Mouse (Mus musculus): ENCODE measurements around the gene Zfp809.
A peak's percentile ranks its signal among the peaks of the same experiment; 100 is the strongest.
"Not testable (repeated sequence)": the region's sequence is repeated elsewhere in the genome, so short reads cannot be mapped to it uniquely, and the experiment has no call there.

The Zfp809 gene

GRCm38 (mm10) chr9:22225581-22226388 lies at the start of gene Zfp809:
Gene Zfp809, plus strand, starts transcription at chr9:22225714.
- peak; percentile 98 to 99 for DNase-seq (ENCODE audit: low spot score in 2 of 2)

GRCm38 (mm10) chr9:22188025-22188611 lies 37.4 kb upstream of the Zfp809 start, which contains the start of gene Zfp872:
Gene Zfp872, plus strand, starts transcription at chr9:22188090.
- DNase-seq (ENCODE audit: low spot score in 2 of 2), result peak; percentile 10 to 11

DNA sequence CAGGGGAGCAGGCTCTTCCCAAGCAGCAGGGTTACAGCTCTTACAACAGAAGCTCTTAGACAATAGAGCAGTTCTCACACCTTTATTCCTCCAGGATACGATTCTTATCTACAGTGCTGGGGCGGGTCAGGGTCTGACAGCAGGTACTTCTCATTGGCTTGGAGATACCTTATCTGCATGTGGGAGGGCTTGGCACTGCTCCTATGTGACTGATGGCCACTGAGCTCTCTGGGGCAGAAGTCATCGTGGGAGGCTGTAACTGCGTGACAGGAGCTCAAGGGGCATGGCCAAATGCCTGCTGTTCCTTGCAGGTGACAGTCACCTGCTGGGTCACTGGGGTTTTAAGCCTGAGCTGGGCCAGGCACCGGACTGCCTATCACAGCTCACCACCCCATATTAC lies 29.1 kb upstream of the Zfp809 start:
- no peak for DNase-seq (ENCODE audit: low spot score in 2 of 2)

DNA sequence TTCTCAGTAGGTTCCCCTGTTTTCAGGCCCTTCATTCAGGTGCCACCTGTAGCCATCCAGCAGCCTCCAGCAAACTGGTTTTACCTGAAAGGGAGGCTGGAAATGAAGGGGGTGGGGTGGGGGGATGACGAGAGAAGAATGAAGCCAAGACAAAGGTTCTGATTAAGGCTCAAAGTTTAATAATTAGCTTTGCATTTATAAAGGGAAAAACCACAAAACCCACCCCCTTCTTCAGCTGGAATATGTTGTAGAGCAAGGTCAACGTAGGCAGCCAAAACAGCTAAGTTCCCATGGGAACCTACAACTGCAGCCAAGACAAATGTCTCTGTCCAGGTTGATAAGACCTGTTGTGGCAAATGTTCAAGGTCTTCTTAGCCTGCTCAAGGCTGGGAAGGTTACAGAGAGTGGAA lies 11.7 kb upstream of the Zfp809 start:
- peak; percentile 38 to 51 for DNase-seq (ENCODE audit: low spot score in 2 of 2)

DNA sequence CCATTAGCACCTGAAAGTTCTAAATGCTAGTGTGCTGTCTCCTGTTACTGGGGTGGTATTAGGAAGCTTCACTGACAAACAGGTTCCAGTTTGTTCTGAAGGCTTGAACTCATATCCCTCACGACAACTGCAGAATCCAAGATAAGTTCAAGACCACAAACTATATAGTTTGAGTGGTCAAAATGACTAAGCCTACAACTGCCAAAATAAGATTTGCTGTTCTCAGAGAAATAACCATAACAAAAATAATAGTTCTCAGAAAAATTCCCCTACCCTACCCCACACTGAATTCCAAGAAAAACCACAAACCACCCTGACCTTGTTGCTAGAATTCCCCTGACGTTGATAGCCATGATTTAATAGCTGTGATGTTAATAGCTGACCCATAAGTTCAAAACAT lies 11.0 kb upstream of the Zfp809 start:
- no peak for DNase-seq (ENCODE audit: low spot score in 2 of 2)

- no peak for DNase-seq (ENCODE audit: low spot score in 2 of 2)
Observed at GRCm38 (mm10) chr9:22216705-22217104, 8.8 kb upstream of the Zfp809 start.

DNA sequence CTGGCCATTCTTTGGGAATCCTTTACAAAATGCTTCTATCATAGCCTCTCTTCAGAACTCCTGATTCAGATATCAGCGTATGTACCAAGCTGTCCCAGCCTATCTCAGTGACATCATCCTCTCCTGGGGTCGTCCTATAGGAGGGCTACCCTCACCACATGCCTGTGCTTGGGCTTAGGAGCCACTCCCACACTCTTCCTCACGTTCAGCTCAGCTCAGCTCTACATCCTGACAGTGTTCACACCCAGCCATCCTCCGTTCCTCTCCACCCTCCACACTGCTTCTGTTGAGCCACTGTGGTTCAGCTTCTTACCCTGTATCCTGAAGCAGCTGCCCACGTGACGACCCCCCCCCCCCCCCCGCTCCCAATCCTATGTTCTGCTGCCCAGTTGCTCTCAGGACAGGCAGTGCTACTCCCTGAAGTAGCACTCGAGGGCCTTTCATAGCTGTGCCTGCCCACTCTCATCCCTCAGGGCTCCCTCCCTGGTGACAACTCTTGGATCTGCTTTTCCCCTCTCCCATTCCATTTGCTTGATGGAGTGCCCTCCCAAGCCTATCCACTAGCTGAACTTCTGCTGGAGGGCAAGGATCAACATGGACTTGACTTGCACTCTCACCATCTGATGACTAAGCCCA lies 7.5 kb upstream of the Zfp809 start:
- DNase-seq (ENCODE audit: low spot score in 2 of 2), result no peak

- DNase-seq (ENCODE audit: low spot score in 2 of 2), result no peak
Observed at GRCm38 (mm10) chr9:22224066-22224465, 1.4 kb upstream of the Zfp809 start.

DNA sequence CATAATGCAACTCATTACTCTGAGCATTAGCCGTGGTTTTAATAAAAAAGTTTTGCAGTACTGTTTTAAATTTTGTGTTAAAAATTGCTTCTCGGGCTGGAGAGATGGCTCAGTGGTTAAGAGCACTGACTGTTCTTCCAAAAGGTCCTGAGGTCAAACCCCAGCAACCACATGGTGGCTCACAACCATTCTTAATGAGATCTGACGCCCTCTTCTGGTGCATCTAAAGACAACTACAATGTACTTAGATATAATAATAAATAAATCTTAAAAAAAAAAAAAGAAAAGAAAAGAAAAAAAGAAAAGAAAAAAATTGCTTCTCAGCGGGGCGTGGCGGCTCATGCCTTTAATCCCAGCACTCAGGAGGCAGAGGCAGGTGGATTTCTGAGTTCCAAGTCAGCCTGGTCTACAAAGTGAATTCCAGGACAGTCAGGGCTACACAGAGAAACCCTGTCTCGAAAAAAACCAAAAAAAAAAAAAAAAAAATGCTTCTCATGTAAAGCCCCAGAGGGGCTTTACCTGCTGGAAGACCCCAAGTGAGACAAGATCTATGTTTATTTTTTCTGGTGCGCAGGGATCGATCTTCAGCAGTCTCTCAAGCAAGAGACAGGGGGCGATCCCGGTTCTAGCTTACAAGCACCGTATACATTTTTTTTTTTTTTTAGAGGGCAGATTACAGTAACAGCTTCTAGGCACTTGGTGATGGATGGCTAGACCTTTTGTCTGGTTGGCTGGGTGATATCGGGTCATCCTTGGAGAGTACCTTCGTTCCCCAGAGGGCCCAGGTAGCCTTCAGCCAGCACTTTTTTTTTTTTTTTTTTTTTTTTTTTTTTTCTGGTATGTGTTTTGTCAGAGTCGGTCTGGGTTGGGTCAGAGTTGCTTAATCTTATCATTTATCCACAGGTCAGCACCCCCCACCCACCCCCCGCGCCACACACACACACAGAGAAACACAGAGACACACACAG lies 694 bp upstream of the Zfp809 start:
- no peak for DNase-seq (ENCODE audit: low spot score in 2 of 2)

DNA sequence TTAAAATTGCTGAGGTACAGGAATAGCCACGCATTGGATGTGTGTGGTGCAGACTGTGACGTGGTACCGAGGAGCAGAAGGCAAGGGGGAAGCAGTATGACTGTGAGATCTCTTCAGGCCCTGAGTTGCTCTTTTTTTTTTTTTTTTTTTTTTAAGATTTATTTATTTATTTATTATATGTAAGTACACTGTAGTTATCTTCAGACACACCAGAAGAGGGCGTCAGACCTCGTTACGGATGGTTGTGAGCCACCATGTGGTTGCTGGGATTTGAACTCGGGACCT lies 817 bp downstream of the Zfp809 start:
- not testable (repeated sequence) for DNase-seq (ENCODE audit: low spot score in 2 of 2)

DNA sequence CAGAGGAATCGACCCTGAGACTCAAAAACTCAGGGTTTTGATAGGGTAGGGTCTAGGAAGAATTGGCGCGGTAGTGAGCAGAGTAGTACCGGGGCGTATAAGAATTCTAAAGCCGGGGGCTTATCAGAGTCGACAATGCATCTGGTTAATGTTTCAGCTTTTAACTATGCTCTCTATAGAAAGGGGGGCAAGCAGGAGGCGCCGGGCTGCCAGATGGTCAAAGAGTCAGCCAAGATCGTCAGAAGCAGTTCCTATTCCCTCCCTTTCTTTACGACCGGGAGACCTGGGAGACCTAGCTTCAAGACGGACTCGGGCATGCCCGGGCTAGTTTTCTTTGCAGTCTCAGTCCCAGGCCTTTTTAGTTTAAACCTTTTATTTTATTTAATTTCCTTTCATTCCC lies 1.3 kb downstream of the Zfp809 start:
- DNase-seq (ENCODE audit: low spot score in 2 of 2), result peak; percentile 76 to 79

DNA sequence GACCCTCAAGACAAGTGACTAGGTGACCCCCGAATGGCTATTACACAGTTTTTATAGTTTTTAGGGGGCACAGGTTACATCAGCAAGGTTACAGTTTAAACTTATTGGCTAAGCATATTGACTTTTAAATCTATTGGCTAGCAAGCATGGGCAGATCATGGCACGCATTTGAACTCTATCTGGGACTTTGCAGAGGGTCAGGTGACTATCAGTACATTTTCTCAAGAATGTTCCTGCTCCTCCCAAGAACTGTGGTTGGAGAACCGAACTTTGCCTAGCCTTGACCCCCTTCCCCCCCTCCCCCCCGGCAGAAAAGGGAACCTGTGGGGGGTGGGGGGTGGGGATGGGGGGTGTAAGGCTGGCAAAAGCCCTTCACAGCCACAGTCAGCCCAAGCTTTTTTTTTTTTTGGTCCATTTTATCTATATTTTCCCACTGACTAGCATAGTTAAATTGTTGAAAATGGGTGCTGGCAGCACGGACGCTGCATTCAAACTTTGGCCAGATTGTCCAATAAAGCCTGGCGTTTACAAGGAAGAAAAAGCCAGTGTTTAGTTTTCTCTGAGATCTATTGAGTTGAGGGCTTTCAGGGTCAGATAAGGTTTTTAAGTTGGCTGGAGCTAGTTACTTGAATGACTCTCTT lies 4.0 kb downstream of the Zfp809 start:
- no peak for DNase-seq (ENCODE audit: low spot score in 2 of 2)

DNA sequence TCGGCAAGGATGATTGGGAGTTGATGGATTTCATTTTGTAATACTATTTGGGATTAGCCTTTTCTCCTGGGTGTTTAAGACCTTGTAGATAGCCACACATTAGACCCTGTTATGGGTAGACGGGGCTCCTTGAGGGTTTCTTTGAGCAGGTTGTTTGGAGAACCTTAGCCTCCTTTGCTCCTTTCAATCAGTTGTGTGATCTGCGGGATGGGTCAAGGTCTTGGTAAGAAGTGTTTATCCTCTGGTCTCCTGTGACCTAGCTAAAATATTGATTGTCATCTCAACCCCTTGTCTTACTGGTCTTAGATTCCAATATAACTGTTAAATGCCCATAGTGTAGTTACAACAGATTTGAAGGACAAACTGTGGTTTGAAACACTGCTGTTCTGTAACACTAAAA lies 4.5 kb downstream of the Zfp809 start:
- no peak for DNase-seq (ENCODE audit: low spot score in 2 of 2)

GRCm38 (mm10) chr9:22230556-22230955 lies 5.0 kb downstream of the Zfp809 start:
- no peak for DNase-seq (ENCODE audit: low spot score in 2 of 2)

DNA sequence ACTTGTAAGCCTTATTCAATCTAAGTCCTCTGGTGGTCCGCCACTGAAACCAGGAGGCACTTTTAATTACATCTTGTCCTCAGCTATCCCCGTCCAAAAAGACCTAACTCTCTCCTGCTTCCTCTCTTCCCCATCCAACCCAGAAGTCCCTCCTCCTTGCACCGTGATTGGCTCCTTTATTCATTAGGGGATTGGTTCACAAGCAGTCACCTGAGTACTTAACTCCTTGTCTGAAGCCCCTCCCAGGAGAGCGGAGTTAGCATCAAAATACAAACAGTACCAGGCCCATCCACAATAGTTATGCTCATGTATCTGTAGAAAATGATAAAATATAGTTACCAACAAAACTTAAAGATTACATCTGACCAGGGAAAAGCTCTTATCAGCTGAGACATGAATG lies 14.5 kb downstream of the Zfp809 start:
- no peak for DNase-seq (ENCODE audit: low spot score in 2 of 2)

DNA sequence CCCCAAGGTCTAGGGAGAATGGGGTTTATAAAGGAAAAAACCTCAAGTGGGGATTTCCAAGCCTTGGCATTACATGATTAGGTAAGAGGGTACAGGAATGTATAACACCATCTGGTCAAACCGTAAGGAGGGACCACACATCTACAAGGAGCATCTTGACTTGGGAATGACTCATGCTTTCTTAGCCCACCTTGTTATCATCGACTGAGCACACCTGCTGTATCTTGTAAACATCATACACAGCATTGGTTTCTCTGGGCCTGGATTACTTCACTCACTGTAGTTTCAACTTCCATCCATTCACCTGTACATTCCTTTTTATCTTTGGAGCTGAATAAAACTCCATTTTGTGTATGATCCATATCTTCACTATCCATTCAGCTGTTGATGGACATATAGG lies 18.7 kb downstream of the Zfp809 start:
- DNase-seq (ENCODE audit: low spot score in 2 of 2), result no peak

DNA sequence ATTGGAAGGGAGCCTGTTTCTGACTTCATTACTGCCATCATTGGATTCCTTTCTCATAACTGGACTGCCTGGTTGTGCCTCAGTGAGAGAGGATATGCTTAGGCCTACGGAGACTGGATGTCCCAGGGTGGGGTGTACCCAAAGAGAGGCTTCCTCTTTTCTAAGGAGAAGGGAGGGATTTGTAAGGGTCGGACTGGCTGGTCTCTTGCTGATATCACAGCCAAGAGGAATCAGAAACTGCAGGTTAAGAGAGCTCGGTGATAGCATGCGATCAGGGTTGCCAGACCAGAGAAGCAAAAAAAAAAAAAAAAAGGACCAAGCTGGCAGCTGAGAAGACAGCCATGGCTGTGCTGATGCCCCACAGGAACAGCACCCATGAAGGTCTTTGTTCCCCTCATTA lies 31.1 kb downstream of the Zfp809 start:
- no peak for DNase-seq (ENCODE audit: low spot score in 2 of 2)

- no peak for DNase-seq (ENCODE audit: low spot score in 2 of 2)
Observed at GRCm38 (mm10) chr9:22258784-22259183, 33.3 kb downstream of the Zfp809 start.

- peak; percentile 35 to 50 for DNase-seq (ENCODE audit: low spot score in 2 of 2)
Observed at GRCm38 (mm10) chr9:22259184-22260091, 33.9 kb downstream of the Zfp809 start, which contains the start of gene Zfp599. Gene Zfp599, minus strand, starts transcription at chr9:22259895.

GRCm38 (mm10) chr9:22260092-22260422 lies 34.5 kb downstream of the Zfp809 start:
- no peak for DNase-seq (ENCODE audit: low spot score in 2 of 2)

Data from heart, adult 9 months (tissue).